Mouse (Mus musculus) mouse trophoblast stem cell (cell line): ENCODE results near the gene Timm29.
"Not testable (repeated sequence)": the region's sequence is repeated elsewhere in the genome, so short reads cannot be mapped to it uniquely, and the experiment has no call there.

ENCODE experiments used
- in situ Hi-C, 2 experiments: fragments of 300-500 bp; cut with MseI, MboI; formaldehyde crosslinking; loops; 2 replicates in 1 of 2; 3 replicates in 1 of 2; pipeline ENCODE4 v1.15.1; 2025

The Timm29 gene

DNA sequence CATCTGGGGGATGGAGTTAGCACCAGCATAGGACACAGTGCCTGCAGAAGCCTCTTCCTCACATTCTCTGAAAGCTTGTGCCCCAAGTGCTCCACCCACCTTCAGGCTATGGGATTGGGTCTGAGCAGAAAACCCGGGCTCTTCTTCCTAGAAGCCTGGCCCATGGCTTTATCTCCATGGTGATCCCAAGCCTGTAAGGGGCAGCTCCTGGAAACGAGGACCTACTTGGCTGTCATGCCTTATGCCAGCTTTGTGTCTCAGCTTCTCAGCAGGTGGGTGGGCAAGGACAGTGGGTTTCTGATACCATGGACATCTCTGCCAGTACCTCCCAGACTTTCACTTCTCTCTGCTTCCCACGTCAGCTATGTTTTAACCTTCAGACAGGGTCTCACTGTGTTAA, 14.3 kb upstream of the Timm29 start:
- in situ Hi-C loops, result no loop called here

- in situ Hi-C loops, result no loop called here
Measured at GRCm38 (mm10) chr9:21585401-21585800, 7.1 kb upstream of the Timm29 start.

DNA sequence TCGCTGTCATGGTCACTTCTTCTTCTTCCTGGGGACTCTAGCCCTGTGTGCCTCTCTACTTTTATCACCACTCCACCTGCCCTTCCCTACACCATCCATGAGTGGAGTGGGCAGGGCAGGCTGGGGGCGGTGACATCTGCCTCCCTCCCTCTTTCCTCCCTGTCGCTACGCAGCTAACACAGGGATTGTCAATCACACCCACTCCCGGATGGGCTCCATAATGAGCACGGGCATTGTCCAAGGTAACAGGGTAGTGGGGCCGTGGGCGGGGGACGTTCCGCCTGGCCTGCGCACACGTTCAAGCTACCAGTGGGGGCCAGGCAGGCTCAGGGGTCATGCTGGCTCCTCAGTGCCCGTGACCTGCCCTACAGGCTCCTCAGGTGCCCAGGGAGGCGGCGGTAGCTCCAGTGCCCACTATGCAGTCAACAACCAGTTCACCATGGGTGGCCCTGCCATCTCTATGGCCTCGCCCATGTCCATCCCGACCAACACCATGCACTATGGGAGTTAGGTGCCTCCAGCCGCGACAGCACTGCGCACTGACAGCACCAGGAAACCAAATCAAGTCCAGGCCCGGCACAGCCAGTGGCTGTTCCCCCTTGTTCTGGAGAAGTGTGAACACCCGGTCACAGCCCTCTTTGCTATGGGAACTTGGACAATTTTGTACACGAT, 4.7 kb upstream of the Timm29 start:
- in situ Hi-C loops, result no loop called here

DNA sequence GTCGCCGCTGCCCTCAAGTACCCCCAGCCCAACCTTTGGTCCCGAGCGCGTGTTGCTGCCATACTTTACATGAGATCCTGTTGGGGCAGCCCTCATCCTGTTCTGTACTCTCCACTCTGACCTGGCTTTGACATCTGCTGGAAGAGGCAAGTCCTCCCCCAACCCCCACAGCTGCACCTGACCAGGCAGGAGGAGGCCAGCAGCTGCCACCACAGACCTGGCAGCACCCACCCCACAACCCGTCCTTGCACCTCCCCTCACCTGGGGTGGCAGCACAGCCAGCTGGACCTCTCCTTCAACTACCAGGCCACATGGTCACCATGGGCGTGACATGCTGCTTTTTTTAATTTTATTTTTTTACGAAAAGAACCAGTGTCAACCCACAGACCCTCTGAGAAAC, 4.2 kb upstream of the Timm29 start:
- in situ Hi-C loops, result no loop called here

GRCm38 (mm10) chr9:21589538-21589937, 3.0 kb upstream of the Timm29 start:
- in situ Hi-C loops, result no loop called here

- in situ Hi-C loops, result no loop called here
Measured at GRCm38 (mm10) chr9:21591127-21591830, 1.2 kb upstream of the Timm29 start.

DNA sequence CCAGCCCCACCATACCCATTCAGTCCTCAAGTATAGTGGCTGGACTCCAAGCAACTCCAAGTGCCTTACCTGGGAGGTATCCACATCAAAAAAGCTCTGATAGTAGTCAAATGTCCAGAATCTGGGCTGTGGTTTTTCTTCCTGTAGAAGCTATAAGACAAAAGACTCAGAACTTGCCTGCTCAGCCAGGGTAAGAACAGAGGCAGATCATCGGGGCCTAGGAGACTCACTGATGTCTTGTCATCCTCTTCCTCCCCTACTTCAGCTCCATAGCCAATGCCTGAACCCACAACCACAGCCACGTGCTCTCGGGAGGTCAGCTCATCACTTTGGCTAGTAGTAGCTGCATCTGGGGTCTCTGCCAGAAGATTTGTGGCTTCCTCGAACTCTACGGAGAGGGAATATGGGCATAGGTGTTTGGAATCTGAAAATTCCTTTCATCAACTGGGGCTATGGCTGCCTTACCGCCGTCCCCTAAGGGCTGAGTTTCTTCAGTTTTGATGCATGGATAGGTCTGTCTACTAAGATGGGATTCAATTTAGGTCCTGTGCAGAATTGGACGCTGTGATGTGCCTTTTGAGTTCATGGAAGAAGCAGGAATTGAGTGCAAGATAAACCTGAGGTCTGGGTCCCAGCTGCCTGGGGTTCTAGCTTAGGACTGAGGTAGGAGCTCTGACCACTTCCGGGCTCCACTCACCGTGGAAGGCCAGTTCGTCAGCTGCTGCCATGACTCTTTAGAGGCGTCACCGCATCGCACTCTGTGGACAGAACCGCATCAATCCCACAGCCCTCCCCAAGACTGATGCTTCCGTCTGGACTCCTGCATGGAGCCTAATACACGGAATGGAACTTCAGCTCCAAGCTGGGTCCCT, 455 bp upstream of the Timm29 start:
- in situ Hi-C loops, result no loop called here

DNA sequence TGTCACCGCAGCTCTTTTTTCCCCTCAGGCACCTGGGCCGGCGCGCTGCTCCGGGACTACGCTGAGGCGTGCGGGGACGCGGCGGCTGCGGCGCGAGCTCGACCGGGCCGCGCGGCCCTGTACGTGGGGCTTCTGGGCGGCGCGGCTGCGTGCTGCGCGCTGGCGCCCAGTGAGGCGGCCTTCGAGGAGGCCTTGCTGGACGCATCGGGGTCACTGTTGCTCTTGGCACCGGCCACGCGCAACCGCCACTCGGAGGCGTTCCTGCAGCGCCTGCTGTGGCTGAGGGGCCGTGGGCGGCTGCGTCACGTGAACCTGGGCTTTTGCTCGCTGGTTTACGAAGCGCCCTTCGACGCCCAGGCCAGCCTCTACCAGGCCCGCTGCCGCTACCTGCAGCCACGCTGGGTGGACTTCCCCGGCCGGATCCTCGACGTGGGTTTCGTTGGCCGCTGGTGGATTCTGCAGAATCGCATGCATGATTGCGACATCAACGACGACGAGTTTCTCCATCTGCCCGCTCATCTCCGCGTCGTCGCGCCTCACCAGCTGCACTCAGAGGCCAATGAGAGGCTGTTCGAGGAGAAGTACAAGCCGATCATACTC, 700 bp downstream of the Timm29 start:
- in situ Hi-C loops, result no loop called here

DNA sequence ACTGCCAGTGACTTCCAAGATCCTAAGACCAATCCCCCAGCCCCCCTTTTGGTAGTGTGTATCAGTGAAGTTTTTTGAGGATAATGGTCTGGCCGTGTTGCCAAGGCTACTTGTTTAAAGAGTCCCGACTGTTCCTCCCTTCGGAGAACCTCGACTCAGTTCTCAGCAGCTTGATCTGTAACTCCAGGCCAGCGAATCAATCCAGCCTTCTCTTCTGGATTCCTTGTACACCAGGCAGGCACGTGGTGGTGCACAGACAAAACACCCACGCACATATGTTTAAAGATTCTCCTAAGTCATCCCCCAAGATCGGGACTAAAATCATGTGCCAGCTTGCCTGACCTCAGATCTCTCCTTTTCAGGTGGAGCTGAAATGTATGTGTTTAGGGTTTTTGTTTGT, 1.8 kb downstream of the Timm29 start:
- in situ Hi-C loops, result not testable (repeated sequence)

GRCm38 (mm10) chr9:21594838-21595237, 2.3 kb downstream of the Timm29 start:
- in situ Hi-C loops, result no loop called here

- in situ Hi-C loops, result no loop called here
Measured at GRCm38 (mm10) chr9:21598198-21598597, 5.7 kb downstream of the Timm29 start.

- in situ Hi-C loops, result no loop called here
Measured at GRCm38 (mm10) chr9:21600186-21600585, 7.7 kb downstream of the Timm29 start.

GRCm38 (mm10) chr9:21601073-21601472, 8.6 kb downstream of the Timm29 start:
- in situ Hi-C loops, result no loop called here

DNA sequence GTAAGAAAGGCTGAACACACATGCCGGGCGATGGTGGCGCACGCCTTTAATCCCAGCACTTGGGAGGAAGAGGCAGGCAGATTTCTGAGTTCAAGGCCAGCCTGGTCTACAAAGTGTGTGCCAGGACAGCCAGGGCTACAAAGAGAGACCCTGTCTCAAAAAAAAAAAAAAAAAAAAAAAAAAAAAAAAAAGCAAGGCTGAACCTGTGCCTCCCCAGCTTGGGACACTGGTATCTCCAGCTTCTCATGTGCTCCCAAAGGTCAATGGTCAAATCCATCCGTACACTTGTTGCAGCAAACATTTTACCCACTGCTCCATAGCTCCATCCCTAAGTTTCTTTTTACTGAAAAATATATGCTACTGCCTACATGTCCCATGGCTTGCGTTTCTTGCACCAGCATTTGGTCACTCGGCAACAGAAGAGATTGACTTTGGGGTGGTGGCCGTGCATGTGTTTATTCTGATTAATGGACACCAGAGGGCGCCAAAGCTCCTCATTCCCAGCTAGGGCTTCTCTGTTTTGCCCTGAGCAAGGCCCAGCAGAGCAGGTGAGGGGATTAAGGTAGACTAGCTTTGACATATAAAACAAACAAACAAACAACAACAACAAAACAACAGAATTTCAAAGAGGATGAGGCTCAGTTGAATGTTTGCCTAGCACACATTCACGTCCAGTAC, 9.3 kb downstream of the Timm29 start:
- in situ Hi-C loops, result no loop called here

GRCm38 (mm10) chr9:21604119-21604518, 11.6 kb downstream of the Timm29 start:
- in situ Hi-C loops, result no loop called here

DNA sequence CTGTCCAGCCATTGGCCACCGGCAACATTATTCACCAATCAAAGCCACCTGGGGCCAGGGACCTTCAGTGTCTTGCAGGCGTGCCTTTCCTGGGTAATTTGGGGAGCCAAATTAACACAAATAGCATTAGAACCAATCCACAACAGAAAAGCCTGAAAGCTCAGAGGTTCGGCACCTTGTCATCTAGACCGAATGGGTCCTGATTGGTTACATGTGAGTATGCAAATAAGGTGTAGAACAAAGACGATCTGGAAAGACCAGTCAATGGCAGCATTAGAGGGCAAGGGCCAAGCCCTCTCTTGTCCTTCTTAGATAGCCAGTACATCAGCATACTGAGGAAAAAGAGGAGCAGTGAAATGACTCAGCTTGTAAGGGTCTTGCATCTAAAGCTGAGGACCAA, 13.3 kb downstream of the Timm29 start:
- in situ Hi-C loops, result no loop called here

- in situ Hi-C loops, result no loop called here
Measured at GRCm38 (mm10) chr9:21606648-21607047, 14.1 kb downstream of the Timm29 start.

- in situ Hi-C loops, result no loop called here
Measured at GRCm38 (mm10) chr9:21609861-21610260, 17.3 kb downstream of the Timm29 start.

DNA sequence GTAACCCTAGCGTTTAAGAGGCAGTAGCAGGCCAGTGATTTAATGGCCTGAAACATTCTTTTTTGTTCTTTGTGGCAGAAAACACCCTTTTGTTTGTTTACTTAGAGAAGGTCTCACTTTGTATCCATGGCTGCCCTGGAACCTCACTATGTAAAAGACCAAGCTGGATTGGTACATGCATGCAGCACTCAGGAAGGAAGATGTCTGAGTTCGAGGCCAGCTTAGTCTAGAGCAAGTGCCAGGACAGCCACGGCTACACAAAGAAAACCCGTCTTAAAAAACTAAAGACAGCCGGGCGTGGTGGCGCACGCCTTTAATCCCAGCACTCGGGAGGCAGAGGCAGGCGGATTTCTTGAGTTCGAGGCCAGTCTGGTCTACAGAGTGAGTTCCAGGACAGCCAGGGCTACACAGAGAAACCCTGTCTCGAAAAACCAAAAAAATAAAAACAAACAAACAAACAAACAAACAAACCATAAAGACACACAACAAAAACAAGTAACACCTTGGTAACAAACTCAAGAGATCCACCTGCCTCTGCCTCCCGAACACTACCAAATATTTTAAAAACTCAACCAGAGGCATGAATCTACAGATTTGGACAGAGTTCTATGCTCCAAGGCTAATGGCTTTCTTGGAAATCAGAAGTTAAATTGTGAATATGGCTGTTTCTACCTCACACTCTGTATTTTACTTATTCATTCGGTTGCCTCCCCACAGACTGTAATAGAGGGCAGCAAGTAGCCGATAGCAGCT, 22.5 kb downstream of the Timm29 start:
- in situ Hi-C loops, result no loop called here

DNA sequence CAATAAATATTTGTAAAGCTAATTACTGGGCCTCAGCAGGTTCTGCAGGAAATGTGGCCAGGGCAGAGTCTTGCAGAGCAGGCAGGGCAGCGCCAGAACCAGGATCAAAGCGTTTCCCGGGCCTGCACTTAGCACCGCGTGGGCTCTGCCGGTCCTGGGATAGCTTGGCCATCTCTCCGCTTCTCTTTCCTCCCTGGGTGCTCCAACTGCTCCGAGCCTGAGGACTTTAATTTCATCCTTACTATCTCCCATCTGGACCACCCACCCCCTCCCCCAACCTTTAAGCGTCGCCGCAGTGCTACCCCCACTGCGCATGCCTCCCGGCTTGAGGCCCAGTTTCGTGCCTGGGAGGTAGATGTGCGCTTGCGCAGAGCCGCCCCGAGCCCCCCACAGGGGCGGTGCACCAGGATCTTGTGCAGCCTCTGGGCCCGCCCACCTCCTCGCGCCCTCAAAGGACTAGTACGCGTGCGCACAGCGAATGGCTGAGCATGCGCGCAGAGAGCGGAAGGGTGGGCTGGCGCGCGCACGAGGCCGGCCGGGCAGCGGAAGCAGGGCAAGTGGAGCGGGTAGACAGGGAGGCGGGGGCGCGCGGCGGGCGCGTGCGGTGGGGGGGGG, 23.2 kb downstream of the Timm29 start, which contains the start of gene Smarca4:
TSS of gene Smarca4 (plus strand) at position 553 of the 615 bp plus-strand sequence.
- in situ Hi-C loops, result no loop called here
